Mouse (Mus musculus): ENCODE data around the gene Bicra. TPM values are rescaled to one million over a fixed set of nuclear protein-coding genes. Genes with fewer than 3 reads are reported as not detected.

Gene Bicra
- polyA plus RNA-seq, 1 experiment = 10.2 TPM

DNA sequence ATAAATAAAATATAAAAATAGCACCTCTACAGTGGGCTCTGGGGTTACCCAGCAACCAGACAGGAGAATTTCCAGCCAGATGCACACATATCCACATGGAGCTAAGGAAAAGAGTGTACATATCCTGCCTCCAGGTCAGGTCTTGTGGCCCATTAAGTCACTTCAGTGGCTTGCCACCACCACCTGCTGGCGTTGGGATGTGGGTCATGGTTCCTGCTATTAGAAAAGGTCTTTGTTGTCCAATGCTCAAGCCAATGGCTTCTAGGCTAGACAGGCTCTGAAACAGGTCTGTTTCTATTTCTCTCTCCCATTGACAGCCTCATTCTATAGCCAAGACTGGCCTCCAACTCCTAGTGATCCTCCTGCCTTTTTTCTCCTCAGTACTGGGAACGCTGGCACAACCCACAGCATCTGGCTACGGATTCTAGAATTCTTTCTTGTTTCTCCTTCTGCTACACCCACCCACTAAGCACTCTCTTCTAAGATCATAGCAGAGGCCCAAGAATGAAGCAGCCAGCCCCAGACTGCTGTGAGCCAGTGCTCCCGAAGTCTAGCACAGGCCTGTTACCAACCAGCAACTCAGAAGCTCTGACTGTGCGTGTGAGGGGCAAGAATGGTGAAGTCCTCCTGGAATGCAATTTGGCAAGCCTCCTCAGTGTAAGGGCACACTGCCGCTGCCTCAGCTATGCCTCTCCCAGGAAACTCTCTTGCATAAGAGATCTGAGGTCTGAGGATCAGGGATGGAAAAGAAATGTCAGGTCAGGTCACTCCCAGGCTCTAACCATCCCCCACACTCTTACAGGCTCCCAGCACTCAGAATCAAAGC is 19.4 kb downstream of the Bicra start:
- H3K27me3 ChIP-seq (ENCODE audit: control insufficient read depth, insufficient read depth, low read length, poor library complexity, severe bottlenecking) = no peaks in the 10 kb centered on the region
- H3K9ac ChIP-seq (ENCODE audit: low read depth, poor library complexity, severe bottlenecking) = no peak overlapping the region
- H3K27ac ChIP-seq (ENCODE audit: insufficient read depth, low read length) = no peak overlapping the region
- TF ChIP-seq POLR2A (IDR thresholded peaks at IDR 0.05; ENCODE audit: insufficient read depth, low read length) = no peak
- TF ChIP-seq EP300 (IDR thresholded peaks at IDR 0.05; ENCODE audit: insufficient read depth, low read depth, low read length) = no peak
- TF ChIP-seq CTCF (IDR thresholded peaks at IDR 0.05; ENCODE audit: low read depth, low read length) = no peak
- no peaks in the 10 kb centered on the region for H3K4me1 ChIP-seq (ENCODE audit: control insufficient read depth, insufficient read depth, low read length)
- H3K4me3 ChIP-seq (ENCODE audit: low read depth, low read length) = no peak overlapping the region
- no peaks in the 10 kb centered on the region for H3K36me3 ChIP-seq (ENCODE audit: control insufficient read depth, insufficient read depth, low read length, poor library complexity, severe bottlenecking)
- no peaks in the 10 kb centered on the region; the same call in 1 of the 2 replicates for H3K9me3 ChIP-seq (replicated peaks; ENCODE audit: control insufficient read depth, insufficient read depth, low read length, poor library complexity, severe bottlenecking)

DNA sequence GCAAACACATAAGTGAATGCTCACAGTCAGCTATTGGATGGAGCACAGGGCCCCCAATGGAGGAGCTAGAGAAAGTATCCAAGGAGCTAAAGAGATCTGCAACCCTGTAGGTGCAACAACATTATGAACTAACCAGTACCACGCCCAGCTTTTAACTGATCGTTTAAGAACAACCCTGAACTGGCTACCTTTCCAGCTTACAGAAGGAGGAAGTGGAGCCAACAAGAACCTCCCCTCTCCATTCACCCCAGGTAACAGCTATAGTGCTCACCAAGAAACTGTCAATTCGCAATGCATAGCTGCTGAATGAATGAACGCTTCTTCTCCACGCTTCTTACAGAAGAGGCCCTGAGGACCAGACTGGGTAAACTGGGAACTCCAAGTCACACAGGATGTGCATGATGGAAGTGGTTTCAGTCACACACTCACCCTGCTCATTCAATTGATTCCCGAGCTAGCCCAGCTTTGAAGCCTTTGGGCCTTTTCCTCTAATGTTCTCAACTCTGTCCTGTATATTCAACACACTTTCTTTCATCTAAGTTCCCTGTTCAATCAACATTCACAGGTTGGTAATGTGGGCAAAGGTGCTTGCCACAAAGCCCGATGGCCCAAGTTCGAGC is 23.0 kb downstream of the Bicra start:
- TF ChIP-seq CTCF (IDR thresholded peaks at IDR 0.05; ENCODE audit: low read depth, low read length) = no peak
- no peak for TF ChIP-seq POLR2A (IDR thresholded peaks at IDR 0.05; ENCODE audit: insufficient read depth, low read length)
- no peak for TF ChIP-seq EP300 (IDR thresholded peaks at IDR 0.05; ENCODE audit: insufficient read depth, low read depth, low read length)
- Histone ChIP-seq H3K4me1 (ENCODE audit: control insufficient read depth, insufficient read depth, low read length) (peaks cover 7% of the 10 kb centered on the region), H3K9me3 (replicated peaks; ENCODE audit: control insufficient read depth, insufficient read depth, low read length, poor library complexity, severe bottlenecking) (no peaks in the 10 kb centered on the region; the same call in 1 of the 2 replicates), H3K36me3 (ENCODE audit: control insufficient read depth, insufficient read depth, low read length, poor library complexity, severe bottlenecking) (no peaks in the 10 kb centered on the region), H3K27ac (ENCODE audit: insufficient read depth, low read length) (no peak overlapping the region), H3K9ac (ENCODE audit: low read depth, poor library complexity, severe bottlenecking) (no peak overlapping the region), H3K4me3 (ENCODE audit: low read depth, low read length) (no peak overlapping the region), H3K27me3 (ENCODE audit: control insufficient read depth, insufficient read depth, low read length, poor library complexity, severe bottlenecking) (no peaks in the 10 kb centered on the region)

GRCm38 (mm10) chr7:16019256-16020094 is 28.2 kb downstream of the Bicra start:
- no peaks in the 10 kb centered on the region for H3K27me3 ChIP-seq (ENCODE audit: control insufficient read depth, insufficient read depth, low read length, poor library complexity, severe bottlenecking)
- H3K4me3 ChIP-seq (ENCODE audit: low read depth, low read length) = no peak overlapping the region
- no peaks in the 10 kb centered on the region for H3K9me3 ChIP-seq (replicated peaks; ENCODE audit: control insufficient read depth, insufficient read depth, low read length, poor library complexity, severe bottlenecking)
- H3K27ac ChIP-seq (ENCODE audit: insufficient read depth, low read length) = no peak overlapping the region
- TF ChIP-seq CTCF (IDR thresholded peaks at IDR 0.05; ENCODE audit: low read depth, low read length) (no peak), POLR2A (IDR thresholded peaks at IDR 0.05; ENCODE audit: insufficient read depth, low read length) (no peak), EP300 (IDR thresholded peaks at IDR 0.05; ENCODE audit: insufficient read depth, low read depth, low read length) (no peak)
- no peak overlapping the region for H3K9ac ChIP-seq (ENCODE audit: low read depth, poor library complexity, severe bottlenecking)
- H3K4me1 ChIP-seq (ENCODE audit: control insufficient read depth, insufficient read depth, low read length) = peaks cover 7% of the 10 kb centered on the region
- no peaks in the 10 kb centered on the region for H3K36me3 ChIP-seq (ENCODE audit: control insufficient read depth, insufficient read depth, low read length, poor library complexity, severe bottlenecking)

GRCm38 (mm10) chr7:16018016-16018810 is 29.5 kb downstream of the Bicra start:
- no peak for TF ChIP-seq POLR2A (IDR thresholded peaks at IDR 0.05; ENCODE audit: insufficient read depth, low read length)
- no peak for TF ChIP-seq CTCF (IDR thresholded peaks at IDR 0.05; ENCODE audit: low read depth, low read length)
- no peak for TF ChIP-seq EP300 (IDR thresholded peaks at IDR 0.05; ENCODE audit: insufficient read depth, low read depth, low read length)
- Histone ChIP-seq H3K4me3 (ENCODE audit: low read depth, low read length) (no peak overlapping the region), H3K27ac (ENCODE audit: insufficient read depth, low read length) (no peak overlapping the region)

GRCm38 (mm10) chr7:16015384-16015783 is 32.3 kb downstream of the Bicra start:
- peaks cover 1% of the 10 kb centered on the region for H3K4me1 ChIP-seq (ENCODE audit: control insufficient read depth, insufficient read depth, low read length)
- no peaks in the 10 kb centered on the region for H3K9me3 ChIP-seq (replicated peaks; ENCODE audit: control insufficient read depth, insufficient read depth, low read length, poor library complexity, severe bottlenecking)
- no peaks in the 10 kb centered on the region for H3K27me3 ChIP-seq (ENCODE audit: control insufficient read depth, insufficient read depth, low read length, poor library complexity, severe bottlenecking)
- H3K36me3 ChIP-seq (ENCODE audit: control insufficient read depth, insufficient read depth, low read length, poor library complexity, severe bottlenecking) = no peaks in the 10 kb centered on the region
- no peak overlapping the region for H3K9ac ChIP-seq (ENCODE audit: low read depth, poor library complexity, severe bottlenecking)
- TF ChIP-seq EP300 (IDR thresholded peaks at IDR 0.05; ENCODE audit: insufficient read depth, low read depth, low read length) = no peak
- no peak for TF ChIP-seq POLR2A (IDR thresholded peaks at IDR 0.05; ENCODE audit: insufficient read depth, low read length)
- no peak for TF ChIP-seq CTCF (IDR thresholded peaks at IDR 0.05; ENCODE audit: low read depth, low read length)
- H3K27ac ChIP-seq (ENCODE audit: insufficient read depth, low read length) = no peak overlapping the region
- no peak overlapping the region for H3K4me3 ChIP-seq (ENCODE audit: low read depth, low read length)

More at GRCm38 (mm10) chr7:16018016-16018810, 29.5 kb downstream of the Bicra start:
- Histone ChIP-seq H3K27me3 (ENCODE audit: control insufficient read depth, insufficient read depth, low read length, poor library complexity, severe bottlenecking) (no peaks in the 10 kb centered on the region), H3K36me3 (ENCODE audit: control insufficient read depth, insufficient read depth, low read length, poor library complexity, severe bottlenecking) (no peaks in the 10 kb centered on the region), H3K4me1 (ENCODE audit: control insufficient read depth, insufficient read depth, low read length) (peaks cover 7% of the 10 kb centered on the region), H3K9ac (ENCODE audit: low read depth, poor library complexity, severe bottlenecking) (no peak overlapping the region), H3K9me3 (replicated peaks; ENCODE audit: control insufficient read depth, insufficient read depth, low read length, poor library complexity, severe bottlenecking) (no peaks in the 10 kb centered on the region)
